Mouse (Mus musculus) colon, adult 2 months (tissue): ENCODE measurements around the gene Pcbp2. TPM values are rescaled to one million over a fixed set of nuclear protein-coding genes. Genes with fewer than 3 reads are reported as not detected.

Experiments
- polyA plus RNA-seq: library from polyadenylated mRNA; depleted of rRNA; stranded (reverse); fragments of >200 nt; gene quantifications from 2 replicates; pipeline ENCODE4 v1.2.3, GENCODE M21; 2012; rRNA removed

The Pcbp2 gene
- 357 and 368 TPM in 2 replicates for polyA plus RNA-seq

GRCm38 (mm10) chr15:102470183-102470604 is at the start of gene Pcbp2:
TSS of gene Pcbp2 (plus strand) at chr15:102470539.

GRCm38 (mm10) chr15:102445146-102445545 is 25.2 kb upstream of the Pcbp2 start, which contains the start of gene Amhr2:
TSS of gene Amhr2 (plus strand) at chr15:102445367.

GRCm38 (mm10) chr15:102458904-102459317 is 11.4 kb upstream of the Pcbp2 start, which contains the start of gene Prr13:
TSS of gene Prr13 (plus strand) at chr15:102459028.

GRCm38 (mm10) chr15:102503447-102503846 is 33.1 kb downstream of the Pcbp2 start, which contains the start of gene Gm10337:
TSS of gene Gm10337 (plus strand) at chr15:102503722.

GRCm38 (mm10) chr15:102516728-102517404 is 46.5 kb downstream of the Pcbp2 start, which contains the start of gene Map3k12:
TSS of gene Map3k12 (minus strand) at chr15:102517064.

GRCm38 (mm10) chr15:102517976-102518858 is 47.9 kb downstream of the Pcbp2 start, which contains the start of gene Tarbp2:
TSS of gene Tarbp2 (plus strand) at chr15:102518192.

GRCm38 (mm10) chr15:102524892-102525485 is 54.6 kb downstream of the Pcbp2 start, which contains the start of gene Npff:
TSS of gene Npff (minus strand) at chr15:102524942.

Other genes starting within 250 kb of the Pcbp2 start
- 8.9 and 9.7 TPM in 2 replicates for gene Itgb7, start 238.6 kb upstream of the Pcbp2 start, polyA plus RNA-seq
- 25.4 and 36.2 TPM in 2 replicates for gene Rarg, start 213.0 kb upstream of the Pcbp2 start, polyA plus RNA-seq
- 0.08 and 0.09 TPM in 2 replicates for gene Gm9918, start 200.0 kb upstream of the Pcbp2 start, polyA plus RNA-seq
- 79.3 and 113 TPM in 2 replicates for gene Mfsd5, start 191.1 kb upstream of the Pcbp2 start, polyA plus RNA-seq
- 6.9 and 7.9 TPM in 2 replicates for gene Espl1, start 174.3 kb upstream of the Pcbp2 start, polyA plus RNA-seq
- 37.2 and 55.3 TPM in 2 replicates for gene Pfdn5, start 144.4 kb upstream of the Pcbp2 start, polyA plus RNA-seq
- 48.5 and 54.2 TPM in 2 replicates for gene Myg1, start 138.8 kb upstream of the Pcbp2 start, polyA plus RNA-seq
- 33.2 and 35.7 TPM in 2 replicates for gene Aaas, start 119.8 kb upstream of the Pcbp2 start, polyA plus RNA-seq
- gene Sp7, start 103.4 kb upstream of the Pcbp2 start, polyA plus RNA-seq = 0.15 and 0.23 TPM in 2 replicates
- gene Sp1, start 64.4 kb upstream of the Pcbp2 start, polyA plus RNA-seq = 14.2 and 15.0 TPM in 2 replicates
- gene Amhr2, start 25.2 kb upstream of the Pcbp2 start, polyA plus RNA-seq = 4.2 and 14.1 TPM in 2 replicates
- gene Prr13, start 11.5 kb upstream of the Pcbp2 start, polyA plus RNA-seq = 483 and 710 TPM in 2 replicates
- not detected in 2 replicates for gene Gm10337, start 33.2 kb downstream of the Pcbp2 start, polyA plus RNA-seq
- 3.6 and 5.4 TPM in 2 replicates for gene Map3k12, start 46.5 kb downstream of the Pcbp2 start, polyA plus RNA-seq
- gene Tarbp2, start 47.7 kb downstream of the Pcbp2 start, polyA plus RNA-seq = 72.6 and 84.8 TPM in 2 replicates
- gene Npff, start 54.4 kb downstream of the Pcbp2 start, polyA plus RNA-seq = 3.3 and 3.7 TPM in 2 replicates
- gene Gm28047, start 154.5 kb downstream of the Pcbp2 start, polyA plus RNA-seq = 0.14 TPM in 1 of 2 replicates, not detected in the other
- gene Atf7, start 154.9 kb downstream of the Pcbp2 start, polyA plus RNA-seq = 37.3 and 48.6 TPM in 2 replicates
- 491 and 570 TPM in 2 replicates for gene Atp5g2, start 201.8 kb downstream of the Pcbp2 start, polyA plus RNA-seq